Mouse (Mus musculus) sigmoid colon, adult 10 weeks (tissue): Measurements from ENCODE around the gene Angptl1. TPM values are rescaled to one million over a fixed set of nuclear protein-coding genes. Genes with fewer than 3 reads are reported as not detected.

Source experiments
- polyA plus RNA-seq: library from polyadenylated mRNA; stranded (reverse); fragments of 350-450 nt; fragmentation: Illumina TruSeq; extraction: RNeasy Lipid Tissue Mini Kit (QIAGEN cat#74804); gene quantifications from one replicate; pipeline ENCODE4 v1.2.3, GENCODE M21; 2014; ENCODE audit warnings: low read depth, low replicate concordance

The Angptl1 gene
- 3.4 TPM for polyA plus RNA-seq

GRCm38 (mm10) chr1:156838177-156838576, at the start of gene Angptl1:
TSS of gene Angptl1 (plus strand) at chr1:156838562.

Other genes with a start within 250 kb of the Angptl1 start
- gene Tor3a, start 164.2 kb upstream of the Angptl1 start, polyA plus RNA-seq = 23.8 TPM
- gene Fam20b, start 119.5 kb upstream of the Angptl1 start, polyA plus RNA-seq = 145 TPM
- gene Ralgps2, start 101.1 kb downstream of the Angptl1 start, polyA plus RNA-seq = 76.7 TPM